Mouse (Mus musculus): ENCODE results near the gene Sorcs2.

DNA sequence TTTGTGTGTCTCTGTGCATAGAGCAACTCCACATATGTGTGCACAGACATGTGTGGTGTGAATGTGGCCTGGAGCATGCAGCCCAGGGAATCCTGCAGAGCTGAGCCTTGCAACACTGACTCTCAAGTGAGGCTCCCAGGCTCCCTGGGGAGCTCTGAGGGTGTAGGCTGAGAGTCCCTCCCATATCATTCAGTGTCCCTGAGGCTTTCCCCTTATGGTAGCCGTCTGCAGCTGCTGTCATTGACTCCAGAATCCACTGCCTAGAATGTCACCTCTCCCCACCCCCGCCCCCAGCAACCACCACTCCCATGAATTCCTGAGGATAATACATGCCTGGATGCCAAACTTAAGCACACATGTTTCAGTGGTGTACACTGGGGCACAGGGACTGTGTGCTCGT is 269.4 kb downstream of the Sorcs2 start:
- TF ChIP-seq POLR2A (IDR thresholded peaks at IDR 0.05; ENCODE audit: extremely low read depth, insufficient read depth, low read length) (no peak), CTCF (IDR thresholded peaks at IDR 0.05; ENCODE audit: low read depth, low read length) (no peak)

All from liver, adult 2 months (tissue).